Mouse (Mus musculus): ENCODE results near the gene Gucy2c. TPM values are rescaled to one million over a fixed set of nuclear protein-coding genes. Genes with fewer than 3 reads are reported as not detected.
A peak's percentile ranks its signal among the peaks of the same experiment; 100 is the strongest.

Gene Gucy2c
- total RNA-seq, 2 experiments from 2014 or later = 0.32 to 0.39 TPM

DNA sequence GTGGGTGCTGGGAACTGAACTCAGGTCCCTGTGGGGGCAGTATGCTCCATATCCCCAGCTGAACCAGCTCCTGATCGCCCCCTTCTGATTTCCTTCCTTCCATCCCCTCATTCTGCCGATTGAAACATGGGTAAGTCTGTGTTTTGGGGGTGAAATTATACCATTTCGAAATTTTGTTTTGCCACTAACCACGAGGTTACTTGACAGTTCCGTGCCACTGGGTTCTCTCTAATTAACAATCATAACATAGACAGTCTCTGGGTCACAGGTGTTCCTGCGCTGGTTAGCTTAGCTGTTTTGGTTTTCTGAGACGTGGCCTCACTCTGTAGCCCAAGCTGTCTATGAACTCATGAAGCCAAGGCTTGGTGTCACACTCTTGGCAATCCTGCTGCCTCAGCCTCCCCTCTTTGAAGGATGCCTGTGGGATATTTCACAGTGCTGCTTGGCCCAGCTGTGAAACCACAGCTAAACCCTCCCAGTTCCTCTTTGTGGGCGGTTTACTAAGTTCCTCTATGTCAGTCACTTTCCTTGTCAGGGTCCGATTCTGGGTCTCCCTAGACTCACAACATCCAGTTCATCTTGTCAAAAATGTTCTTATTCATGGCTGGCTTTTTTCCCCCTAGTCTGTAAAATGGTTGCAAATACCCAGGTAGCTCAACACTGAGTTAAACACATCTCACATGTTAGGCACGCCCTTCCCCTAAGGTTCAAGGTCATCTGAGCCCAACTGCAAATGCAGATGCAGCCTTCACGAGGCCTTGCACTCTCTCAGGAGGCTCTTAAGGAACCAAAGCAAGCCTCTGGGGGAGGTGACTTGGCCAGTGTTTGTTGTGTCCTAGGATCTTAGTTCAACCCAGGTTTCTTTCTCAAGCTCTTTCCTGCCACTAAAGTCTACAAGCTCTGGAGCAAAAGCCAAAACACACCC is 97.9 kb downstream of the Gucy2c start:
- intact Hi-C loops (cut with DNase I) = no loop called here
- DNase-seq (ENCODE audit: low spot score in 2 of 2) = no peak

- intact Hi-C loops (cut with DNase I) = no loop called here
- DNase-seq (ENCODE audit: low spot score in 2 of 2) = no peak
Measured at GRCm38 (mm10) chr6:136679381-136679780, 102.2 kb downstream of the Gucy2c start.

DNA sequence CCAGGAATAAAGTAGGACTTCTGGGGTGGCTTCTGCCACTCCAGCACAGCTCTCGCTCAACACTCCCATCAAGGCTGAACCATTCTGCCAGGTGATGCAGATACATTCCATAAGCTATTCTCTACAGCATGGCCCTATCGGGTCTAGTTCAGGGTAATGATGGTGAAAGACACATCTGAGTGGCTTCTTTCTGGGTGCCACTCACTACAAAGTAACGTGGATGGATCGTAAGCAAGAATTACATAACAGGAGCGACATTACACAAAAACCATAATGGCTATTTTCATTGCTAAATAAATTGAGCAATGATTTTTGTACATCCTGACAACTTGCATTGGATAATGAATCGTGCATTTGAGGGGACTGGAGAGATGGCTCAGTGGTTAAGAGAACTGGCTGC is 106.6 kb downstream of the Gucy2c start:
- no peak for DNase-seq (ENCODE audit: low spot score in 2 of 2)
- intact Hi-C loops (cut with DNase I) = no loop called here

- DNase-seq (ENCODE audit: low spot score in 2 of 2) = peak; percentile 65 to 72
- intact Hi-C loops (cut with DNase I) = no loop called here
Measured at GRCm38 (mm10) chr6:136672467-136672866, 109.1 kb downstream of the Gucy2c start.

GRCm38 (mm10) chr6:136669274-136669673 is 112.3 kb downstream of the Gucy2c start:
- intact Hi-C loops (cut with DNase I) = no loop called here
- no peak for DNase-seq (ENCODE audit: low spot score in 2 of 2)

GRCm38 (mm10) chr6:136668266-136668986 is 113.1 kb downstream of the Gucy2c start:
- intact Hi-C loops (cut with DNase I) = no loop called here

DNA sequence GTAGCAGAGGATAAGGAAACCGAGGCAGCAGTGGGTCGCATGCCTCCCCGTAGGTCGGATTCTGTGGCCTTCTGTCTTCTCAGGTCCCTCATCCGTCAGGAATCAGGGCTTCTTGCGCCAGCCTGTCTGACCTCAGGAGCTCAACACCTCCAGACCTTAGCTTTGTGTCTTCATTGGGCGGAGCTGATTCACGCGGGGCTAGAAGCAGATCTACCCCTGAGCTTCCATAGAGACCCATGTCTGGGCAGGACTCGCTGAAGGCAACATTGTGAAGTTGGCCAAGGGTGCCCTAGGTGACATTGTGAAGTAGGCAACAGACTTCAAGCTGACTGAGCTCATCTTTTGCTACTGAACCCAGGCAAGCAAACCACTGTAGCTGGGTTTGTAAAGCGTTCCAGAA is 119.5 kb downstream of the Gucy2c start:
- intact Hi-C loops (cut with DNase I) = no loop called here
- no peak for DNase-seq (ENCODE audit: low spot score in 2 of 2)

More at GRCm38 (mm10) chr6:136668266-136668986, 113.1 kb downstream of the Gucy2c start:
- no peak for DNase-seq (ENCODE audit: low spot score in 2 of 2)

GRCm38 (mm10) chr6:136661706-136662016 is 119.9 kb downstream of the Gucy2c start, which contains the start of gene Plbd1:
Gene Plbd1, minus strand, starts transcription at chr6:136661928.
- no peak for DNase-seq (ENCODE audit: low spot score in 2 of 2)
- intact Hi-C loops (cut with DNase I) = no loop called here

GRCm38 (mm10) chr6:136660831-136661705 is 120.5 kb downstream of the Gucy2c start:
- DNase-seq (ENCODE audit: low spot score in 2 of 2) = no peak
- intact Hi-C loops (cut with DNase I) = no loop called here

DNA sequence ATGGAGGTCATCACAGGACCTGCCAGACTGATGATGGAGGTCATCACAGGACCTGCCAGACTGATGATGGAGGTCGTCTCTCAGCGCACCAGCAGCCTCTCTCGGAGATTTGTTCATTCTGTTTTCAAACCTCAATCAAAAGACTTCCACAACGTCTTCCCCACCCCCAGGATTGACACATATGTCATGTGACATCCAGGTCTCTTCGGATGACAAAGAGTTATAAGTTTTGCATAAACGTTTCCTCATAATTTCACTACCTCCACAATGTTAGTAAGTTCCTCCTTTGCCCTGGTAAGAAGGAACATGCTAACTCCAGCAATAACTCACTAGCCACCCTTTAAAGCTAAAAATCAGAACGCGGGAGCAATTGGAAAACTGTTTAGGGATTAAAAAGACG is 122.3 kb downstream of the Gucy2c start:
- no peak for DNase-seq (ENCODE audit: low spot score in 2 of 2)
- intact Hi-C loops (cut with DNase I) = no loop called here

- intact Hi-C loops (cut with DNase I) = no loop called here
- no peak for DNase-seq (ENCODE audit: low spot score in 2 of 2)
Measured at GRCm38 (mm10) chr6:136658303-136658702, 123.3 kb downstream of the Gucy2c start.

DNA sequence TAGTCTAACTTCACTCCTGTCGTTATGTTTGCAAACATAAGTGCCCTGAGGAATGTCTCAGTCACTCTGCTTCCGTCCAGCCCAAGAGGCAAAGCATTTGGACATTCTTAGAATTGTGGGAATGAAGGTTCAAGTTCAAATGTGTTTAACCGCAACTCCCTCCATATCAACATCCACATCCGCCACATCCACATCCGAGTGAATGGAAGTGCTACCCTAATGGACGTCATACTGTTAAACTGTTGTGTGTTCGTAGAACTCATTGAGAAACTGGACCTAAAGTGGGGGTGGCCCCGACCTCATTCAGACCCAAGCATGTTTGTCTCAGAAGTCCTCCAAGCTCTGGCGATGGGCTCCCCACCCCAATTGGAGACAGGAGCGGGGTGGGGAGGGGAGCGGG is 125.8 kb downstream of the Gucy2c start:
- intact Hi-C loops (cut with DNase I) = no loop called here
- DNase-seq (ENCODE audit: low spot score in 2 of 2) = no peak

DNA sequence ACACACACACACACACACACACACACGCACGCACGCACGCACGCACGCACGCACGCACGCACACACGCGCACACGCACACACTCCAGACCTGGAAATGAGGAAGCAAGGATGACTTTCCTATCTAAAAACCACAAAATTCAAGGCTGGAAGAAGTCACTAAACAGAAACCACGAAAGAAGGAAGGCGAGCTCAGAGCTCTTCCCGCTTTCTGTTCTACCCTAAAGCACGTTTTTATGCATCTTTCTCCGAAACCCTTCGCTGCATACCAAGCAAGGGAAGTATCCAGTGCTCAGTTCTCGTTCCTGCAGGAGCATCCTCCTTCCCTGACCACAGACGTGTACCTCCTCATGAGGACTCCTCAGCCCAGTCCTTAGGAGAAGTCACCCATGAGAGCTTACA is 127.1 kb downstream of the Gucy2c start:
- DNase-seq (ENCODE audit: low spot score in 2 of 2) = no peak
- intact Hi-C loops (cut with DNase I) = no loop called here

GRCm38 (mm10) chr6:136653331-136653730 is 128.2 kb downstream of the Gucy2c start:
- DNase-seq (ENCODE audit: low spot score in 2 of 2) = no peak
- intact Hi-C loops (cut with DNase I) = no loop called here

GRCm38 (mm10) chr6:136650664-136651063 is 130.9 kb downstream of the Gucy2c start:
- no peak for DNase-seq (ENCODE audit: low spot score in 2 of 2)
- intact Hi-C loops (cut with DNase I) = no loop called here

DNA sequence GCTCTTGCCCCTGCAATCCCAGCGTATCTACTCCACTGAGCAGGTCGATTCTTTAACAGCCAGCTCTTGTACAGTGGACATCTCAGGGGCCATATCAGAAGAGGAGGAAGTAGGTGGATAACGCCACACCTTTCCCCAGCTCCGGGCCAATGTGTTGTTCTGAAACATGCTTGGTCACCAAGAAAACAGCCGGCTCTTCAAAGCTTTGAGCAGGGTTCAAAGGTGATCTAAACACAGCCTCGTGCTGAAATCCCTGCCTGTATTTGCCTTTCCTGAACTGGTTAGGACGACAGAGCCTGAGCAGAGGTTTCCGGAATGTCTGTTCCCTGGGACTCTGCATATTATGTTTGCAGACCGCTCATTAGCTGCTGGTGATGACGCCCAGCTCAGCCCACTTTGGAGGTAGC is 134.1 kb downstream of the Gucy2c start:
- intact Hi-C loops (cut with DNase I) = no loop called here

More for the DNA sequence above, 134.1 kb downstream of the Gucy2c start:
- DNase-seq (ENCODE audit: low spot score in 2 of 2) = no peak

Data from left cerebral cortex, postnatal 36 days (tissue).